Mouse (Mus musculus): ENCODE measurements at regions not wholly inside any gene's neighbourhood (a gene's known extent, or its start where the extent isn't known, plus 50 kb on each side); places are given as distances from the start of the nearest gene placed in this dataset.

DNA sequence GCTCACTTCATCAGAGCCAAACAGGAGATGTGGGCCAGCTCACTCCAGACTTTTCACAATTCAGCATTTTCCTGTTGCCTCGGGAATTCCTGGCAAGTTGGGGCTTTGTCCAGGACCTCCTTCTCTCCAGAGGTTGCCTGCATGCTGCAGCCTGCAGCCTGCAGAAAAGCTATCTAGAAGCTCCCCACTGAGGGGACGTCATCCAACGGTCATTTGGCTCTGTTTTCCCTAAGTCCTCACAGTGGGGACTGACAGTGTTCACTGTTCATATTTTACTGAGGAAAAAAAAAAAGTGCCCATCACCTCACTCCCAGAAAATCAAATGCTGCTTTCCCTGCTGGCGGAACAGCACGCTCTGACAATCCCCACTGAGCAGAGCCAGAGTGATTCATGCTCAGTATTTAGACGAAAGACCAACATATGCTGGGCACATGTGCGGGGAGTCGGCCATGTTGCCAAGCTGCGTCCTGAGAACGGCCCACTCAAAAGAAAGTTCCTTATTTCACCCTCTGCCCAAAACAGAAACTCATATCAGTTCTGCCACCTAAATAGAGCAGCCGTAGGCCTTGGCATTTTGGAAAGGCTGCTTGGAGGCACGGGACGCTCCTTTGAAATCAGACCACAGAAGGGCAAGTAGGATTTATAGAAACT lies 105.3 kb downstream of the Mis18a start:
- H3K27ac ChIP-seq (ENCODE audit: insufficient read depth, low read length) = no peak overlapping the region

DNA sequence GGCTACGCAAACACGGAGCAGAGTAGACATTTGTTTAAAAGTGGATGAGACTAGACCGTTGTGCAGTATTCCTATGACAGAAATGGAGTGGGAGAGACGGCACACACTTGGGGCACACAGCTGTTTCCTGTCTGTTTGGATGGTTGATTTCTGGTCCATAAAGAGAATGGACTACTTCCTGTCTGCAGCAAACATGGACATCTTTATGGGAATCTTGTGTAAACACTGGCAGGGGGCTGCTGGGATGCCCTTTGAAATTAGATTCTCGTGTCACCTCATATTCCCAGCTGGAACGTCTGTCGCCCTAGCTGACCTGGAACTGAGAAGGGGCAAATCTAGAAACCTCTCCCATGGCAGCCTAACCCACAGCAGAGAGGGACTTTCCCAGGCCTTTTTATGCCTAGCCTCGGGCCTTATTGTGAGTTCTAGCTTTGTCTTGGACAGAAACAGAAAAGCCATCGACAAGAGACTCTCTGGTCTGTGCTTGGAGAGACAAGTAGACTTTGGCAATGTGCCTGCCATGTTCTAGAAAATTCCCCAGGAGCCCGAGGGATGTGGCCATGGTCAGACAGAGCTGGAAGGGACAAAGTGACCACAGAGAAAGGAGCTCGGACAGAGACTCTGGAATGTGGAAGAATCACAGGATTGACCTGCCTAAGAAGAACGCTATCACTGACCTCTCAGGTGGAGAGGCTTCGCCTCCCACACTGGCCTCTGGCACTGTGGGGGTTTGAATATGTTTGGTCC lies 107.5 kb downstream of the Mis18a start:
- Histone ChIP-seq H3K9me3 (replicated peaks; ENCODE audit: control insufficient read depth, insufficient read depth, low read length, poor library complexity, severe bottlenecking) (no peaks in the 10 kb centered on the region), H3K36me3 (ENCODE audit: control insufficient read depth, insufficient read depth, low read length, poor library complexity, severe bottlenecking) (no peaks in the 10 kb centered on the region), H3K4me1 (ENCODE audit: control insufficient read depth, insufficient read depth, low read length) (no peaks in the 10 kb centered on the region), H3K9ac (ENCODE audit: low read depth, poor library complexity, severe bottlenecking) (no peak overlapping the region), H3K4me3 (ENCODE audit: low read depth, low read length) (no peak overlapping the region), H3K27ac (ENCODE audit: insufficient read depth, low read length) (no peak overlapping the region), H3K27me3 (ENCODE audit: control insufficient read depth, insufficient read depth, low read length, poor library complexity, severe bottlenecking) (no peaks in the 10 kb centered on the region; the same call in 1 of the 2 replicates)
- TF ChIP-seq CTCF (IDR thresholded peaks at IDR 0.05; ENCODE audit: low read depth, low read length) (no peak), EP300 (IDR thresholded peaks at IDR 0.05; ENCODE audit: insufficient read depth, low read depth, low read length) (no peak), POLR2A (IDR thresholded peaks at IDR 0.05; ENCODE audit: insufficient read depth, low read length) (no peak)

More for the DNA sequence above, 105.3 kb downstream of the Mis18a start:
- no peak for TF ChIP-seq POLR2A (IDR thresholded peaks at IDR 0.05; ENCODE audit: insufficient read depth, low read length)
- no peak for TF ChIP-seq CTCF (IDR thresholded peaks at IDR 0.05; ENCODE audit: low read depth, low read length)
- no peak for TF ChIP-seq EP300 (IDR thresholded peaks at IDR 0.05; ENCODE audit: insufficient read depth, low read depth, low read length)
- Histone ChIP-seq H3K9me3 (replicated peaks; ENCODE audit: control insufficient read depth, insufficient read depth, low read length, poor library complexity, severe bottlenecking) (no peaks in the 10 kb centered on the region), H3K36me3 (ENCODE audit: control insufficient read depth, insufficient read depth, low read length, poor library complexity, severe bottlenecking) (no peaks in the 10 kb centered on the region), H3K27me3 (ENCODE audit: control insufficient read depth, insufficient read depth, low read length, poor library complexity, severe bottlenecking) (no peaks in the 10 kb centered on the region; the same call in 1 of the 2 replicates), H3K4me1 (ENCODE audit: control insufficient read depth, insufficient read depth, low read length) (no peaks in the 10 kb centered on the region), H3K9ac (ENCODE audit: low read depth, poor library complexity, severe bottlenecking) (no peak overlapping the region), H3K4me3 (ENCODE audit: low read depth, low read length) (no peak overlapping the region)

DNA sequence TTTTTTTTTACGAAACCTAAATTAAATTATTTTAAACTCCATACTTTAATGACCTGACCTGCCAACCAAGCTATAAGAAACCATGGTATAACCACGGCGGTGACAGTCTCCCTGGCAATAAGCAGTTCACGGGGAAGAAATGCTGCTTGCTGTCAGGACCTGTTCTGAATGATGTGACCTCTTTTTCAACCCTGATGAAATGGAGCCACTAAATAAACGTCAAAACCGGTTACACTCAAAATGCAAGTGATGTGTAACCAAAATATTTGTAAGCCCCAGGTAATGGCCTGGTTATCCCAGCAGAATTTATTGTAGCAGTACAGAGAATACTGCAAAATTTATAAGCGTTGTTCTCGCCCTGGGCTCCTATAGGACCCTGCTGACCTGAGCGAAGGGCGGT lies 111.4 kb downstream of the Mis18a start:
- no peaks in the 10 kb centered on the region for H3K4me1 ChIP-seq (ENCODE audit: control insufficient read depth, insufficient read depth, low read length)

DNA sequence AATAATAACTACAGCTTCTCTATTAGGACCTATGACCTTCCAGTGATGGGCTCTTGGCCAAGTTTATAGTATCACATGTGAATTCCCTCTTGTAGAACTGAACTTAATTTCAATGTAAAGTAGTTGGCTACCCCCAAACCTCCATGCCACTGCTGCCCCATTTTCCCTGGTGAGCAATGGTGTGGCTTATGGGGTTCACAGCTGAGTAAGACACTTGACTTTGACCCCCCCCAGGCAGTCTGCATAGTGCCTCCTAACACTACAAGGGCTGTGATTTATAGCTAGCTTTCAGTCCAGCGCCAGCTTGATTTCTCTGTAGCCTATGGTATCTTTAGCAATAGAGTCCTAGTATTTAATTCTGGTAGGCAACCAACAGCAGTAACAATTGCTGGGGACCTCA lies 113.1 kb downstream of the Mis18a start:
- Histone ChIP-seq H3K36me3 (ENCODE audit: control insufficient read depth, insufficient read depth, low read length, poor library complexity, severe bottlenecking) (no peaks in the 10 kb centered on the region), H3K27me3 (ENCODE audit: control insufficient read depth, insufficient read depth, low read length, poor library complexity, severe bottlenecking) (no peaks in the 10 kb centered on the region; the same call in 1 of the 2 replicates), H3K4me1 (ENCODE audit: control insufficient read depth, insufficient read depth, low read length) (no peaks in the 10 kb centered on the region), H3K27ac (ENCODE audit: insufficient read depth, low read length) (no peak overlapping the region), H3K4me3 (ENCODE audit: low read depth, low read length) (no peak overlapping the region), H3K9ac (ENCODE audit: low read depth, poor library complexity, severe bottlenecking) (no peak overlapping the region), H3K9me3 (replicated peaks; ENCODE audit: control insufficient read depth, insufficient read depth, low read length, poor library complexity, severe bottlenecking) (no peaks in the 10 kb centered on the region)
- TF ChIP-seq POLR2A (IDR thresholded peaks at IDR 0.05; ENCODE audit: insufficient read depth, low read length) = no peak
- no peak for TF ChIP-seq CTCF (IDR thresholded peaks at IDR 0.05; ENCODE audit: low read depth, low read length)
- TF ChIP-seq EP300 (IDR thresholded peaks at IDR 0.05; ENCODE audit: insufficient read depth, low read depth, low read length) = no peak

More for the DNA sequence above, 111.4 kb downstream of the Mis18a start:
- TF ChIP-seq POLR2A (IDR thresholded peaks at IDR 0.05; ENCODE audit: insufficient read depth, low read length) (no peak), EP300 (IDR thresholded peaks at IDR 0.05; ENCODE audit: insufficient read depth, low read depth, low read length) (no peak), CTCF (IDR thresholded peaks at IDR 0.05; ENCODE audit: low read depth, low read length) (no peak)
- Histone ChIP-seq H3K27ac (ENCODE audit: insufficient read depth, low read length) (no peak overlapping the region), H3K9me3 (replicated peaks; ENCODE audit: control insufficient read depth, insufficient read depth, low read length, poor library complexity, severe bottlenecking) (no peaks in the 10 kb centered on the region), H3K36me3 (ENCODE audit: control insufficient read depth, insufficient read depth, low read length, poor library complexity, severe bottlenecking) (no peaks in the 10 kb centered on the region), H3K27me3 (ENCODE audit: control insufficient read depth, insufficient read depth, low read length, poor library complexity, severe bottlenecking) (no peaks in the 10 kb centered on the region; the same call in 1 of the 2 replicates), H3K4me3 (ENCODE audit: low read depth, low read length) (no peak overlapping the region), H3K9ac (ENCODE audit: low read depth, poor library complexity, severe bottlenecking) (no peak overlapping the region)

DNA sequence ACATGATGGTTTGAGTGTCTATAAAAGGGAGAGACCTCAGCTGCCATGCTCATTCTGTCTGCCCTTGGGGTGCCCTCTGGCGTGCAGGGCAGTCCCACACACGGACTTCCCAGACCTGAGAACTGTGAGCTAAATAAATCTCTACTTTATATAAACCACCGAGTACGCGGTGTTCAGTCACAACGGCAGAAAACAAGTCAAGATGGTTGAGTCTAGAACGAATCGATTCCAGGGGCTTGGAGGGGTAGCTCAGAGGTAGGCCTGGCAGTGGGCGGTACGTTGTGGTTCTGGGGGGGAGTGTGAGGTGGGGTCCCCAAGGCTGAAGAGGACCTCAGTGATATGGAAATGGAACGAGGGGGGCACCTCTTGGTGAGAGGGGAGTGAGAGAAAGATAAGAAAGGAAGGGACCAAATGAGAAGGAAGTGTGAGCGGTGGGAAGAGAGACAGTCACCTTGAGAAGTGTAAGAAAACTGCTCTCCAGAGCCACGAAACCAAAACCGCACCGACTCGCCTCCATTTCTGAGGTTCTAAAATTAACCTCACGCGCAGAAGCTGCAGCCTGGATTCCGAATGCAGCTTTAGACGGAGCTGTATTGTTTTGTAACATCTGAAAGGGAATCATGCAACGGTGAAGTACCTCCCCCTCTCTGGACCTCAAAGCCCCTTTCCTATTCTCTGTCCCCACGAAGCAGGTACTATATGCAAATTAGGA lies 117.0 kb downstream of the Mis18a start:
- no peak overlapping the region for H3K9ac ChIP-seq (ENCODE audit: low read depth, poor library complexity, severe bottlenecking)

More for the DNA sequence above, 117.0 kb downstream of the Mis18a start:
- Histone ChIP-seq H3K27ac (ENCODE audit: insufficient read depth, low read length) (no peak overlapping the region), H3K4me1 (ENCODE audit: control insufficient read depth, insufficient read depth, low read length) (no peaks in the 10 kb centered on the region), H3K36me3 (ENCODE audit: control insufficient read depth, insufficient read depth, low read length, poor library complexity, severe bottlenecking) (no peaks in the 10 kb centered on the region), H3K9me3 (replicated peaks; ENCODE audit: control insufficient read depth, insufficient read depth, low read length, poor library complexity, severe bottlenecking) (no peaks in the 10 kb centered on the region), H3K27me3 (ENCODE audit: control insufficient read depth, insufficient read depth, low read length, poor library complexity, severe bottlenecking) (no peaks in the 10 kb centered on the region), H3K4me3 (ENCODE audit: low read depth, low read length) (no peak overlapping the region)
- TF ChIP-seq POLR2A (IDR thresholded peaks at IDR 0.05; ENCODE audit: insufficient read depth, low read length) = no peak
- TF ChIP-seq CTCF (IDR thresholded peaks at IDR 0.05; ENCODE audit: low read depth, low read length) = no peak
- no peak for TF ChIP-seq EP300 (IDR thresholded peaks at IDR 0.05; ENCODE audit: insufficient read depth, low read depth, low read length)

Measured in ES-Bruce4 (cell line).